Mouse (Mus musculus): ENCODE measurements around the gene Gm20388.

GRCm38 (mm10) chr8:120188510-120188909, 277.9 kb downstream of the Gm20388 start:
- TF ChIP-seq CTCF (IDR thresholded peaks at IDR 0.05; ENCODE audit: low read depth, low read length) (no peak), TAL1 (conservative IDR thresholded peaks at IDR 0.05; ENCODE audit: low read depth, low read length) (no peak), GATA1 (IDR thresholded peaks at IDR 0.05; ENCODE audit: borderline replicate concordance, low read length) (no peak)

Measured in G1E (cell line).